Mouse (Mus musculus): ENCODE data around the gene Kif3c. TPM values are rescaled to one million over a fixed set of nuclear protein-coding genes. Genes with fewer than 3 reads are reported as not detected.
A peak's percentile ranks its signal among the peaks of the same experiment; 100 is the strongest.

The Kif3c gene
- total RNA-seq, 2 experiments from 2014 or later, result 174 to 177 TPM

DNA sequence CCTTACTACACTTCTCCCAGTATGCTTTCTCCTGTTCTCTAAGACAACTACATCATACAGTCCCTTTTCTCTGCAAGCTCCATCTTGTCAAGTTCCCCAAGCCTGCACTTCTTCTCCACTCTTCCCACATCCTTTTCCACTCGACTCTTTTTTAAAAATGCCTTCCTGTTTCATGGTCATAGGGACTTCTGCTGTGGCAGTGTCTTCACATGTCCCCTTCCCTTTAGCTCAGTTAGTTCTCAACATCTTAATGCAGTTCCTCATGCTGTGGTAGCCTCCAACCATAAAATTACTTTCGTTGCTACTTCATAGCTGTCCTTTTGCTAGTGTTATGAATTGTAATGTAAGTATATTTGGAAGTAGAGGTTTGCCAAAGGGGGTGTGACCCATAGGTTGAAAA, 55.6 kb downstream of the Kif3c start:
- DNase-seq (ENCODE audit: extremely low spot score in 1 of 2, low spot score in 1 of 2), result no peak

- DNase-seq (ENCODE audit: extremely low spot score in 1 of 2, low spot score in 1 of 2), result no peak
These were observed 57.9 kb downstream of the Kif3c start for GRCm38 (mm10) chr12:3422786-3423185.

DNA sequence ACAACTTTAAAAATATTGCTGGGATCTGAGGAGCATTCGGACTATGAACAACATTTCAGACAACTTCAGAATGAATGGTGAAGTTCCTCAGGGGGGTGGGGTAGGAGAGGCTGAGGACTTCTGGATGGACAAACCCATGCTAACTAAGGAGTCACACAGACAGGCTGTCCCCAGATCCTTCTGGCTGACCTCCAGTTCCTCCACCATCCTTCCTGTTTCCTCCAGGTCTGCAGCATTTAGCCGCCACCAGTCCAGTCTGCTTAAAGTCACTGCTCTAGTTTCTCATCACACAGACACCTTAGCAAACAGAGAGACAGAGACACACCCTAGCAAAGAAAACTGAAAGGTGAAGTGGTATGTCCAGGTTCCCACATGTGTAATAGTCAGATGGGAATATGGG, 59.2 kb downstream of the Kif3c start:
- DNase-seq (ENCODE audit: extremely low spot score in 1 of 2, low spot score in 1 of 2), result no peak

DNA sequence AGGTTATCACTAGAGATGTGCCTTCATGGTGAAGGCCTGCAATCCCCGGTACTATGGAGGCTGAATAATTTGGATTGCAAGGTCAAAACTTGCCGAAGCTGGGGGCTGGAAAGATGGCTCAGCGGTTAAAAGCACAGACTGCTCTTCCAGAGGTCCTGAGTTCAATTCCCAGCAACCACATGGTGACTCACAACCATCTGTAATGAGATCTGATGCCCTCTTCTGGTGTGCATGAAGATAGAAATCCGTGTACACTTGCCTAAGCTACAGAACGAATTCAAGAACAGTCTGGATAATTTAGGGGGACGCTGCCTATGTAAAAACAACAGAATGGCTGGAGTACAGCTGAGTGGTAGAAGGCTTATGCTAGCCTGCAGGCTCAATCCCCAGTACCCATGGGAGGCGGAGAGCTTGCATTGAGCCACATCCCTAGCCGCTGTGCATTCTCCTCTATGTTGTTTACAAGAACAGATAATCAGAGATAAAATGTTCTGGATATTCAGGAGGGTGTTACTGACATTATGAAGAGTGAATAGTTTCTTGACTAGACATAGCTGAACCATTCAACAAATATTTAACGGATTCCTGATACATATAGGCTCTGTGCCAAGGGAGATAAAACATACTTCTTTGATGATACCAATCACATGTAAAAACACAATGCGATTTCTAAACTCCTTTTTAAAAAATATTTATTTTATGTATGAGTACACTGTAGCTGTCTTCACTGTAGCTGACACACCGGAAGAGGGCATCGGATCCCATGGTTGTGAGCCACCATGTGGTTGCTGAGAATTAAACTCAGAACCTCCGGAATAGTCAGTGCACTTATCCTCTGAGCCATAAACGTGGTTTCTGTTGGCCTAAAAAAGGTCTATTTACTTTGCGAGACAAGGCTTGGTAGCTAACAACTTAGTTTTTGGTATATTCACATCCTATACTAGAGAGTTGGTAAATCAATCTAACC, 60.7 kb downstream of the Kif3c start:
- no peak for DNase-seq (ENCODE audit: extremely low spot score in 1 of 2, low spot score in 1 of 2)

DNA sequence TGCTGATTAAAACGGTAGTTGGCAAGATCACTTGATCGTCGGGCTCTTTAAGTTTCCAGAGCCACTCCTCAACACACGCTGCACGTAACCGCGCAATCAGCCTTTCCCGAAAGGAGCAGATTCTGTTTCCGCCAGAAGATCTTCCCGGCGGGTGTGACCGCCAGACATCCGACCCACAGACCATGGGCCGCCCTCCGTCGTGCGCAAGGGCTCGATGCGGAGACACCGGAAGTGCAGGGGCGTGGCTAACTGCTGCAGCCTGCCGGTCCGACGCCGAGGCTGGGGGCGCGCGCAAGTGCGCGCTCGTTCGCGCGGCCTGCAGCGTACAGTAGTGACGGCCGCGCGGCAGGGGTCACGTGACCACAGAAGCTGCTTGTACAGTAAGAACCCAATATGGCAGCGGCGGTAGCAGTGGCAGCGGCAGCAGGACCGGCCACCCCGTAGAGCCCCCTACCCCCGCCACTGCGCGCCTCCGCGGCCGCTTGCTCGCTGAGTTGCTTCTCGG, 61.6 kb downstream of the Kif3c start, which contains the start of gene Asxl2:
Gene Asxl2 (plus strand): TSS at position 328 of the 505 bp plus-strand sequence.
- DNase-seq (ENCODE audit: extremely low spot score in 1 of 2, low spot score in 1 of 2), result peak; percentile 88 to 92

DNA sequence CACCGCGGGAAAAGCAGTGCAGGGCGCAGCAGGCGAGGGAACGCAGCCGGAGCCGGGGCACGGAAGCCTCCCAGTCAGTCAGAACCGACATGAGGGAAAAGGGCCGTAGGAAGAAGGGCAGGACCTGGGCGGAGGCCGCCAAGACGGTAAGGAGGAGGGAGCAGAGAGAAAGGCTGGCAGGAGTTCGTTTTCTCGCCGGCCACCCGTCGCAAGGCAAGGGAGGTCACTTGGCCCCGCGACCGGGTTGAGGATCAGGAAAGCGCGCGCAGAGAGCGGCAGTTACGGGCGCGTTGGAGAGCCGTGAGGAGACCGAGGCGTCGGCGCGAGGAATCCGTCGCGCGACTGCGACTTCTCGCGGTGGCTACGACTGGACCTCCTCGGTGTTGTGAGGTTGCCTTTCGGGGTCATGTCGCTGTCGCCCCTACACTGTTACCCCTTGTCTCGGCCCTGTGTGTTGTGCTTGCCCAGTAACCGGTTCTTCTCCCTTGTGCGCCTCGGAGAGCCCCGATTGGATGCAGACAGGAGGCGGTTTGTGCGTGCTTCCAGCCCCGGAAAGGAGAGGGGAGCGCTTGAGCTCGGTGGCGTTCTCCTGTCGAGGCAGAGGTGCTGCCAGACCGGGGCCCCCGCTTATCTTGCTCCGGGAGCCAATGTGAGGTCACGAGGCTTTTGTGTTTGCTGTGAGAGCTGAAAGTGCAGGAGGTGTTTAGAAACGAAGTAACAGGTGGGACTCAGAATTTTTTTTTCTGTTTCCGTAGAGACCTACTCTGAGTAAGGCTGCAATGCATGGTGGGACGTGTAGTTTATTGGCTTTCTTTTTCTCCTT, 62.3 kb downstream of the Kif3c start:
- DNase-seq (ENCODE audit: extremely low spot score in 1 of 2, low spot score in 1 of 2), result peak; percentile 61 to 75

DNA sequence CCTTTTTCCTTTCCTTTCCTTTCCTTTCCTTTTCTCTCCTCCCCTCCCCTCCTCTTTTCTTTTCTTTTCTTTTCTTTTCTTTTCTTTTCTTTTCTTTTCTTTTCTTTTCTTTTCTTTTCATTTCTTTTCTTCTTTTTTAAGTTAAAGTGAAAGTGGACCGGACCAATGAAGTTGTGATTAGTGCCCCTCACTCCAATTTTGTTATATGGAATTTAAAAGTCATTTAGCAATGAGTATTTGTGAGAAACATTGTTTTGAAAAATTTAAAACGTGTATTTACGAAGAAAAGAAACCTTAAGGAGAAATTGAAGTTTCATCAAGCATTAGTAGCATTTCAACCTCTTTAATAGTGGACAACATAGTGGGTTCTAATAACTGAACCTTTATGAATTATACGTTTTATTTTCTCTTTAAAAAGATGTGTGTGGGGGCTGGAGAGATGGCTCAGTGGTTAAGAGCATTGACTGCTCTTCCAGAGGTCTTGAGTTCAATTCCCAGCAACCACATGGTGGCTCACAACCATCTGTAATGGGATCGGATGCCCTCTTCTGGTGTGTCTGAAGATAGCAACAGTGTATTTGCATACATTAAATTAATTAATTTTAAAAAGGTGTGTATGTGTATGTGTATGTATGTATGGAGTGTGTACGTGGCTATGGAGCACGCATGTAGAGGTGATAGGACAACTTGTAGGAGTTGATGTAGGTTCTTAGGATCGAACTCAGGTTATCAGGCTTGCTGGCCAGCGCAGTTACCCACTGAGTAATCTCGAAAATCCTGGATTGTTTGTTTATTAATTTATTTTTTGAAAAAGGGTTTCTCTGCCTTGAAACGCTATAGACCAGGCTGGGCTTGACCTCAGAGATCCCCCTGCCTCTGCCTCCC, 63.2 kb downstream of the Kif3c start:
- DNase-seq (ENCODE audit: extremely low spot score in 1 of 2, low spot score in 1 of 2), result no peak

GRCm38 (mm10) chr12:3429681-3430442, 64.9 kb downstream of the Kif3c start:
- no peak for DNase-seq (ENCODE audit: extremely low spot score in 1 of 2, low spot score in 1 of 2)

- DNase-seq (ENCODE audit: extremely low spot score in 1 of 2, low spot score in 1 of 2), result no peak
These were observed 65.5 kb downstream of the Kif3c start for GRCm38 (mm10) chr12:3430443-3430753.

- no peak for DNase-seq (ENCODE audit: extremely low spot score in 1 of 2, low spot score in 1 of 2)
These were observed 66.1 kb downstream of the Kif3c start for GRCm38 (mm10) chr12:3430985-3431384.

DNA sequence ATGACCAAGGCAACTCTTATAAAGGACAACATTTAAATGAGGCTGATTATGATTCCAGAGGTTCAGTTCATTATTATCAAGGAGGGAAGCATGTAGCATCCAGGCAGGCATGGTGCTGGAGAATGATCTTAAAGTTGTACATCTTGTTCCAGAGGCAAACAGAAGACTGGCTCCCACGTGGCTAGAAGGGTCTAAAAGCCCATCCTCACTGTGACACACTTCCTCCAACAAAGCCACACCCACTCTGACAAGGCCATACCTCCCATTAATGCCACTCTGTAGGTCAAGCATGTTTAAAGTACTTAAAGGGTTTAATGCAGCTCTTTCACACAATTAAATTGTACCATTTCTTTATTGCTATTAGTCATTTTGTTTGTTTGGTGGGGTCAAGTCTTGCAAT, 68.8 kb downstream of the Kif3c start:
- DNase-seq (ENCODE audit: extremely low spot score in 1 of 2, low spot score in 1 of 2), result no peak

- no peak for DNase-seq (ENCODE audit: extremely low spot score in 1 of 2, low spot score in 1 of 2)
These were observed 71.5 kb downstream of the Kif3c start for GRCm38 (mm10) chr12:3436446-3436845.

DNA sequence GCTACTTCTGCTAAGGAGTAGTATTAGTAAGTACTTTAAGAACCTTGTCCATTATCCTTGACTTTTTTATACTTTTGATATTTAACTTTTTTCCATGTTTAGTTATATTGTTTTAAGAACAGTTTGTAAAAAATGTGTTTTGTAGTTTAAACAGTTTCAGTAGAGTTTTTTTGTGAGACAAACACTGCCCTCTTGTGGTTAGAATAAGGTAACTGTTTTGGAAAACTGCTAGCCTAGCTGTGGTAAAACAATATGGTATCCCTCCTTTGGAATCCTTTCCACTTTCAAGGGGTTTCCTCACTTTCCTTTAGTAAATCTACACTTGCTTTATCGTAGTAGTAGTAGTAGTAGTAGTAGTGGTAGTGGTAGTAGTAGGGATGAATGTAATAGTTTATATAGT, 72.9 kb downstream of the Kif3c start:
- no peak for DNase-seq (ENCODE audit: extremely low spot score in 1 of 2, low spot score in 1 of 2)

DNA sequence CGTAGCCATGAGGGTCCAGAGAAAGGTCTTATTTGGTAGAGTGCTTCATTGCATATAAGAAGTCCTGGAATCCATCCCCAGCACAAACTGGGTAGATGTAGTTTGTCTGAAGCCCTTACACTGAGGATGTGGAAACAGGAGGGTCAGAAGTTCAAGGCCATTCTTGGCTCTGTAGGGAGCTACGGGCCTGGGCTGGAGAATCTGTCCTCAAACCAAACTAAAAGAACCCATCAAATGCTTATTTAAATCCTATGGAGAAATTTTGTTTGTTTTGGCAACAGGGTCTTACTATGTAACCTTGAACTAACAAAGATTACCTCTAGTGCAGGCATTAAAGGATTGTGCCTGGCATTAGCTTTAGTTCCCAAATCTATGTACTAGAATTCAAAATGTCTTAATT, 76.0 kb downstream of the Kif3c start:
- no peak for DNase-seq (ENCODE audit: extremely low spot score in 1 of 2, low spot score in 1 of 2)

GRCm38 (mm10) chr12:3441361-3441760, 76.4 kb downstream of the Kif3c start:
- no peak for DNase-seq (ENCODE audit: extremely low spot score in 1 of 2, low spot score in 1 of 2)

GRCm38 (mm10) chr12:3453554-3453953, 88.6 kb downstream of the Kif3c start:
- no peak for DNase-seq (ENCODE audit: extremely low spot score in 1 of 2, low spot score in 1 of 2)

Measured in layer of hippocampus, postnatal 25 days (tissue).